Mouse (Mus musculus) forebrain, embryonic 14.5 days (tissue): ENCODE results near the gene Zfp493. TPM values are rescaled to one million over a fixed set of nuclear protein-coding genes. Genes with fewer than 3 reads are reported as not detected.
"Not testable (repeated sequence)": the region's sequence is repeated elsewhere in the genome, so short reads cannot be mapped to it uniquely, and the experiment has no call there.

ENCODE experiments used
- ATAC-seq: fragments of 200-750 bp; cut with Nextera tagmentation; 2 replicates; pipeline ENCODE4 v1.8.0; 2017; ENCODE audit warnings: mild to moderate bottlenecking, moderate library complexity
- DNase-seq: peaks from one replicate; pipeline ENCODE4 v3.0.0-alpha.2; 2015; ENCODE audit warnings: low spot score
- H3K27ac ChIP-seq: fragments of 300-500 bp; sonication (generic); 2 replicates; pipeline ENCODE4 v1.5.1; 2014; ENCODE audit warnings: low read depth, mild to moderate bottlenecking, control low read depth, low read length, moderate library complexity
- H3K27me3 ChIP-seq: fragments of 300-500 bp; sonication (generic); replicated peaks from 2 replicates; pipeline ENCODE4 v1.6.1; 2014; ENCODE audit warnings: low read length, control low read depth, mixed read lengths; ENCODE audit not compliant: control insufficient read depth, insufficient read depth
- H3K36me3 ChIP-seq: fragments of 300-500 bp; sonication (generic); 2 replicates; pipeline ENCODE4 v1.6.1; 2014; ENCODE audit warnings: low read length, control low read depth; ENCODE audit not compliant: control insufficient read depth, insufficient read depth
- H3K4me1 ChIP-seq: fragments of 300-500 bp; sonication (generic); 2 replicates; pipeline ENCODE4 v1.6.1; 2014; ENCODE audit warnings: antibody characterized with exemption, low read length, control low read depth; ENCODE audit not compliant: control insufficient read depth, insufficient read depth
- H3K4me2 ChIP-seq: fragments of 300-500 bp; sonication (generic); 2 replicates; pipeline ENCODE4 v1.6.1; 2014; ENCODE audit warnings: mild to moderate bottlenecking, control low read depth, low read length
- H3K4me3 ChIP-seq: fragments of 300-500 bp; sonication (generic); 2 replicates; pipeline ENCODE4 v1.5.1; 2014; ENCODE audit warnings: low read depth, low read length, control low read depth
- H3K9ac ChIP-seq: fragments of 300-500 bp; sonication (generic); 2 replicates; pipeline ENCODE4 v1.6.1; 2014; ENCODE audit warnings: mild to moderate bottlenecking, low read length, control low read depth, moderate library complexity
- H3K9me3 ChIP-seq: fragments of 300-500 bp; sonication (generic); replicated peaks from 2 replicates; pipeline ENCODE4 v1.6.1; 2016; ENCODE audit warnings: low read length, control low read depth, mixed read lengths; ENCODE audit not compliant: control insufficient read depth
- WGBS: fragments of 180-500 bp; shearing (Covaris S2); extraction: QIAGEN DNeasy Blood & Tissue Kit; methylation state at CpG from one replicate; pipeline ENCODE4 v1.1.7; 2014; 5-methylcytosine and 5-hydroxymethylcytosine counted together
- polyA plus RNA-seq: library from polyadenylated mRNA; unstranded; fragments of >200 nt; fragmentation: Nextera tagmentation; extraction: Ambion mirVana; gene quantifications from 2 replicates; pipeline ENCODE4 v1.2.1, GENCODE M21; 2014

Zfp493 gene
- polyA plus RNA-seq, 1 experiment from 2014 or later, result 4.0 TPM

DNA sequence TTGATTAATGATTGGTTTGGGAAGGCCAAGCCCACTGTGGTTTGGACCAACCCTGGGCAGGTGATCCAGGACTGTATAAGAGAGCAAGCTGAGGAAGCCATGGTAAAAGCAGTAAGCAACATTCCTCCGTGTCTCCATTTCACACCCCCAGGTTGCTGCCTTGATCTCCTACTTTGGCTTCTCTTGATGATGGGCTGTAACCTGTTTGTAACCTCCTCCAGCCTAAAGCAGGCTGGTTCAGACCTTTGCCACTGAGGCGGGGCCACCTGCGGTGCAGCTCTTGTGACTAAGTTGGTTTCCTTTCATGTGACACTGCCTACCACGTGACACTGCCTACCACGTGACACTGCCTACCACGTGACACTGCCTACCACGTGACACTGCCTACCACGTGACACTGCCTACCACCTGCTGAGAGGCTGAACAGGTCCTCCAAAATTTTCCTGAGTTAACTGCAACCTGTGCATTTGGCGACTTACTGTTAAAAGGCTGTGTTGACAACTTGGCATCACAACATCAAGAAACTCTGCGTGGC is 12.5 kb downstream of the Zfp493 start:
- 91% methylated on average over 10 of the region's 10 CpGs for WGBS

DNA sequence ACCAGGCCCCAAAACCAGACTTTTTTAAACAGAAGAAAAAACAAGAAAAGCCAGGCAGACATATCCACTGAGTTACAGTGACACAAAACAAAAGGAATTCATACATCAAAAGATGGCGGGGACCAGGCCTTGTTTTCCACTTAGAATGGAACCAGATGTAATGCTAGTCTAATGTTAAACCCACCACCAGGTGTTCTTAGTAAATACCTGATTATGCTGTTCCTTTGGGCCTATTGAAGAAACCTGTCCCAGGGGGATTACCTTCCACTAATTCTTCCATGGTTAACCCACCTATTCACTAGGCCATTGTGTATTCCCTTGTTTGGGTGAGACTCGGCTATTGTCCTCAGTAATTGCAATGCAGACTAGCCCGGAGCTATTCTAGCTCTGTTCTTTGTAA is 19.1 kb downstream of the Zfp493 start:
- Histone ChIP-seq H3K36me3 (no peaks in the 10 kb centered on the region), H3K27me3 (no peaks in the 10 kb centered on the region), H3K9me3 (no peaks in the 10 kb centered on the region), H3K27ac (no peak overlapping the region), H3K9ac (no peak overlapping the region), H3K4me2 (no peak overlapping the region), H3K4me1 (no peaks in the 10 kb centered on the region), H3K4me3 (no peak overlapping the region)
- WGBS, result 31% methylated on average over 3 of the region's 3 CpGs
- ATAC-seq (no peak), DNase-seq (no peak)

More for the DNA sequence above, 12.5 kb downstream of the Zfp493 start:
- no peak for DNase-seq
- H3K4me2 ChIP-seq, result no peak overlapping the region
- no peaks in the 10 kb centered on the region for H3K36me3 ChIP-seq
- ATAC-seq, result no peak
- no peak overlapping the region for H3K4me3 ChIP-seq
- H3K4me1 ChIP-seq, result no peaks in the 10 kb centered on the region
- no peaks in the 10 kb centered on the region for H3K9me3 ChIP-seq
- H3K27me3 ChIP-seq, result no peaks in the 10 kb centered on the region
- no peak overlapping the region for H3K9ac ChIP-seq
- H3K27ac ChIP-seq, result no peak overlapping the region

DNA sequence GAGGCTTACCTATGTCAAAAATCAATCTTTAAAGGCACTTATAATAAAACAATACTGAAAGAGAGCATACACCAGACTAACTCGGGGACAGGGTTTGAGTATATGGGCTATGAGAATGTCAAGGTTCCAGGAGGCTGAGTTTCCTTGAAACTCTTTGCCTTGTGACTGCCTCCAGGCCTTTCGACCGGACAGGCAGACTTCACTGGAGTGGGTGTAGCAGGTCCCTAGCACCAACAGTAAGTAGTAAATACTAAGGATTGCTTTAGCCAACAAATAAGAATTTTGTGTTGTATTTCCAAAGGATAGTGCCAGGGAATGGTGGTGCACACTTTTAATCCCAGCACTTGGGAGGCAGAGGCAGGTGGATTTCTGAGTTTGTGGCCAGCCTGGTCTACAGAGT is 19.7 kb downstream of the Zfp493 start:
- ATAC-seq, H3K9me3 ChIP-seq, DNase-seq, H3K9ac ChIP-seq, H3K4me2 ChIP-seq, H3K4me3 ChIP-seq, H3K27ac ChIP-seq, H3K4me1 ChIP-seq, H3K36me3 ChIP-seq, H3K27me3 ChIP-seq: not testable (repeated sequence)
- 64% methylated on average over 3 of the region's 3 CpGs for WGBS

DNA sequence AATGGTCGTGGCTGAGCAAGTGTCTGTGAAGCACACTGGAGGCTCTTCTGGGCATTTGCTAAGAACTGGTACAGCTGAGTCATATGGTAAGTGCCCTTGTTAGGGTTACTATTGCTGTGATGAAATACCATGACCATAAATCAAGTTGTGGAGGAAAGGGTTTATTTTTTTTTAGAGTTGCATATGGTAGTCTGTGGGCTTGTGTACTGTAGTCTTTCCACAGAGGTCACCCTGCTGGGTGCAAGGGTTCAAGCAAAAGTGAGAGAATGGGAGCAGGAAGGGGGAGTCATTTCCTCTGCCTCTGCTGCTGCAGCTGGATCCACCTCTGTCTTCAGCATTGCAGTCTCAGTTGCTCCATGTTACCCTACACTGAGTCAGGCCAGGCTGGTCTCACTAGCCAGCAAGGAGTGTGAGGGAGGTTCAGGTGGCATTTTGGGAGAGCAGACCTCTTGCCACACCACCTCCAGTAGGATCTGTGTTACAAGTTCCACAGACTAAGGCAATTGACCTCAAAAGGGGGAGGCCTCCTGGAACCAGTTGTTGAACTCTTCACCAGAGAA is 32.2 kb downstream of the Zfp493 start:
- Histone ChIP-seq H3K4me1 (no peaks in the 10 kb centered on the region), H3K4me2 (no peak overlapping the region), H3K4me3 (no peak overlapping the region), H3K9ac (no peak overlapping the region), H3K27ac (no peak overlapping the region), H3K9me3 (0 out of 2 replicates have a peak, but pooled peaks cover 3% of the 10 kb centered on the region), H3K36me3 (no peaks in the 10 kb centered on the region), H3K27me3 (no peaks in the 10 kb centered on the region)
- no peak for DNase-seq
- no peak for ATAC-seq
- 59% methylated on average over 1 of the region's 1 CpGs for WGBS

DNA sequence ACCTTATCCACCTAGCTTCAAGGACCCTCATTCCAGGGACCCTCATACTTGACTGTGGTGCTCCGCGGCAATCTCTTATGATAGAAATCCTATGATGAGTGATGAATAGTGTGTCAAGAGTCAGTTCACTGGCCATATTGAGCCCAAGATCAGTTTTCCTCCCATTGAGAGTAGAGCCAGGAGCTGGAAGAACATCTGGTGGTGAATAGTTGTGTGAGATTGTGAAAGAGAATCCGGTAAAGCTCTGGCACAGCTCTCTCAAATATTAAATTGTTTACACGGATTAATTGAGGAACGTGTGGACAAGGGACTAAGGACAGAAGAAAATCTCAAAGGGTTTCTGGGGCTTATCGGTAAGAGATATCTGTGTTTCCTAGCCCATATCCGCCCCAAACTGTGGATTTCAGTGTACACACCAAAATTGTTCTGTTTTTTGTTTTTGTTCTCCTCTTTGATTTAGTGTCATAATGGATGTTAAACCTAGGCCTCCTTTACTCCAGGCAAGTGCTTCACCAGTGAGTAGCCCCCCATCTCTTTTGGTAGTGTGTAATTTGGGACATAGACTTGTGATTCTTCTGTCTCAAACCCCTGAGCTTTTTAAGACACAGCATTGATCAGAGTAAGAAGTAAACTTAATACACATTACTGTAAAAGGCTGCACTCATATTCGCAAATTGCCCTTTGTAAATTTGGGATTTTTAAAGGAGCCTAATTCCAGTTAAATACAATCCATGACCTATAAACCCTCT is 33.6 kb downstream of the Zfp493 start:
- H3K4me2 ChIP-seq, result peak overlapping the region; percentile 64
- H3K9me3 ChIP-seq, result 0 out of 2 replicates have a peak, but pooled peaks cover 5% of the 10 kb centered on the region
- H3K4me3 ChIP-seq, result peak overlapping the region; percentile 76
- DNase-seq, result no peak
- no peak; the same call in 1 of the 2 replicates for ATAC-seq
- no peaks in the 10 kb centered on the region for H3K27me3 ChIP-seq
- H3K36me3 ChIP-seq, result no peaks in the 10 kb centered on the region
- 80% methylated on average over 8 of the region's 8 CpGs for WGBS
- H3K4me1 ChIP-seq, result no peaks in the 10 kb centered on the region
- peak overlapping the region; percentile 69; the same call in 1 of the 2 replicates for H3K9ac ChIP-seq
- H3K27ac ChIP-seq, result no peak overlapping the region

DNA sequence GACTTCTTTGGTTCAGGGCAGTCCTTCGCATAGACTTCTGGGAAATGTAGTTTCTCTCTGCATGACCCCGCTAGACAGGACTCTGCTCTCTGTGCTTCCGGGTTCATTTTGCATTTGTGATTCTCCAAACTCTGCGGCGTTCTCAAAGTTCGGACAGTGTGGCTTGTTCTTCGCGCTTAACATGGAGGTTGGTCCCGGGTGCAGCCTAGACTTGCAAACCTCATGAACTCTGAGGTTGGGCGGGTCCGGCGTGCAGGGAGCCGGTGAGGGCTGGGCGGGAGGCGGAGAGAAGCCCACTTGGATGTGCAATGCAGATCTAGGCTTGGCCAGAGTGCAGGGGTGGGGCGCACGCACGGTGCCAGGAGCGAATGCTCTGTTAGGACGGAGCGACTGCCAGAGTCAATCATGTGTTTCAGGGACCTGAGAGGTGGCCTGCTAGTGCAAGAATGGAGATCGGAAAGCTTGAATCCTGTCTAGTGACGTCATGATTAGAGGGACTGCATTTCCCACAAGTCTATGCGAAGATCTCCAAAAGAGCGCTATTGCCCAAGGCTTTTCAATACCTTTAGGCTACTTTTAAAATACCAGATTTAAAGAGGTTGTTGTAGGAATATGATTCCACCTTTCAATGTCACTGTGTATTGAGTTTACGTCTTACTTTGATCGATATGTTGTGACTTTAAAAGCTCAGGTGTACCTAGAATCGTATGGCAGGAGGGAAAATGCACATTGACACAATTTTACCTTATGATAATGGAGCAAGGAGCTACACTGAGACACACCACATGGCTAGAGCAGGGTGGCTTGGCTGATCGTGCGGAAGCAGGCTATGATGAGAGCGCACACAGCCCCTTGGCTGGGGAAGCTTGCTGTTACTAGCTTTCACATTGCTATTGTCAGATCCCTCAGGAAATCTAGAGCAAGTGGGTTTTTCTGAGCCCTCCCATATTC is 34.5 kb downstream of the Zfp493 start, which contains the start of gene Zfp273:
TSS of gene Zfp273 (plus strand) at position 31 of the 951 bp plus-strand sequence.
- Histone ChIP-seq H3K4me2 (peak within 1 kb of the TSS; percentile 64), H3K4me1 (no peaks in the 10 kb centered on the region), H3K27ac (peak within 1 kb of the TSS; percentile 72), H3K4me3 (peak within 1 kb of the TSS; percentile 76), H3K9ac (peak within 1 kb of the TSS; percentile 69), H3K27me3 (no peaks in the 10 kb centered on the region), H3K36me3 (no peaks in the 10 kb centered on the region), H3K9me3 (peaks cover 5% of the 10 kb centered on the region; the same call in 1 of the 2 replicates)
- ATAC-seq, result peak; percentile 98
- 6% methylated on average over 31 of the region's 31 CpGs for WGBS
- peak; percentile 94 for DNase-seq

DNA sequence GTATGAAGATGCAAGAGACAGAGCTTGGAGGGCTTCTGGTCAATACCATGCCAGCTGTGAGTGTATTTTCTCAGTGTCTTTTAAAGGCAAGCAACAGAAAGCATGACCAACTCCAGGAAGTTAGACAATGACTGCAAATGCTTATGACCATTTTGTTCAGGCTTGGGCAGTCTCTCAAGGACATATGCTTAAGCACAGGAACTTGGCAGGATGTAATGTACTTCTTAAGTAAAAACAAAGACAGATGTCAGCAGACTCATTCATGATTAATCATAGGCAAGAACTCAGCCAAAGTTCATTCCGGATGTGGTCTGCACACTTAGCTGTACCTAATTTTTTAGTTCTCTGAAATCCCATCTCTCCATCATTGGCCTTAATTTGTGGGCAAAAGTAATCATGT is 39.1 kb downstream of the Zfp493 start:
- Histone ChIP-seq H3K9me3 (peaks cover 12% of the 10 kb centered on the region), H3K27ac (no peak overlapping the region), H3K27me3 (no peaks in the 10 kb centered on the region), H3K9ac (no peak overlapping the region), H3K4me1 (no peaks in the 10 kb centered on the region), H3K4me3 (no peak overlapping the region), H3K4me2 (no peak overlapping the region), H3K36me3 (peaks cover 7% of the 10 kb centered on the region; the same call in 1 of the 2 replicates)
- ATAC-seq (no peak), DNase-seq (no peak)
- WGBS, result 95% methylated on average over 1 of the region's 1 CpGs

DNA sequence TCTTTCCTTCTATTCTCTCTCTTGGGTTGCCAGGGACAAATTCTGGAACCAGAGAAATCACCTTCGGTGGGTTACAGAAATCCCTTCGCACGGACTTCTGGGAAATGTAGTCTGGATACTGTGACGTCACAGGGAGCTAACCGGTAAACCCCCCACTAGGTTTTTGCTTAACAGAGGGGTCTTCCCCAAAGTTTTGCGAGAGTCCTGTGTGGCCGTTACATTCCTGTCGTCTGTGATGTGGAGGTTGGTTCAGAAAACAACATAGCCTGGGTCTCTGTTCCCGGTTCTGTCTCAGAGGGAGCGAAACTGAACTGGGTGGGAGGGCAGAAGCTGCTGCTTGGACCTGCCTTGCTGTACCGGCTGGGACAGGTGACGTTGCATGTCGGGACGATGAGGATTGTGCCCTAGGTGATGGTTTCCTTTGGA is 51.4 kb downstream of the Zfp493 start, which contains the start of gene Gm10037:
TSS of gene Gm10037 (plus strand) at position 196 of the 426 bp plus-strand sequence.
- Histone ChIP-seq H3K4me3 (peak within 1 kb of the TSS; percentile 49), H3K27ac (no peak within 1 kb of the TSS), H3K36me3 (peaks cover 8% of the 10 kb centered on the region), H3K4me1 (no peaks in the 10 kb centered on the region), H3K4me2 (peak within 1 kb of the TSS; percentile 67), H3K27me3 (no peaks in the 10 kb centered on the region), H3K9me3 (peaks cover 7% of the 10 kb centered on the region; the same call in 1 of the 2 replicates), H3K9ac (peak within 1 kb of the TSS; percentile 67)
- WGBS, result 2% methylated on average over 14 of the region's 14 CpGs
- ATAC-seq (peak; percentile 85), DNase-seq (peak; percentile 92)
